Mouse (Mus musculus) bone marrow macrophage, adult 2 months (primary cell): ENCODE measurements around the gene Kcnh4.

Experiments used
- CTCF ChIP-seq: IDR thresholded peaks from 2 replicates; pipeline ENCODE4 v1.5.1; 2012; ENCODE audit warnings: low read depth, mild to moderate bottlenecking, low read length, moderate library complexity
- POLR2A ChIP-seq: IDR thresholded peaks from 2 replicates; pipeline ENCODE4 v1.6.1; 2012; ENCODE audit warnings: mild to moderate bottlenecking, low read depth, low read length, borderline replicate concordance

- TF ChIP-seq POLR2A: no peak
- TF ChIP-seq CTCF: no peak
These were observed 22.2 kb upstream of the Kcnh4 start for GRCm38 (mm10) chr11:100781763-100782475.
